Mouse (Mus musculus) embryonic facial prominence, embryonic 12.5 days (tissue): ENCODE results near the gene Ptgr1. TPM values are rescaled to one million over a fixed set of nuclear protein-coding genes. Genes with fewer than 3 reads are reported as not detected.
A peak's percentile ranks its signal among the peaks of the same experiment; 100 is the strongest.

Source experiments
- ATAC-seq: fragments of 200-750 bp; cut with Nextera tagmentation; 2 replicates; pipeline ENCODE4 v1.8.0; 2017; ENCODE audit not compliant: insufficient number of reproducible peaks, insufficient read depth, low FRiP score, low TSS enrichment
- H3K27ac ChIP-seq: fragments of 300-500 bp; sonication (generic); 2 replicates; pipeline ENCODE4 v1.5.1; 2016; ENCODE audit warnings: mild to moderate bottlenecking
- H3K27me3 ChIP-seq: fragments of 300-500 bp; sonication (generic); 2 replicates; pipeline ENCODE4 v1.6.1; 2016; ENCODE audit warnings: mild to moderate bottlenecking, moderate library complexity
- H3K36me3 ChIP-seq: fragments of 300-500 bp; sonication (generic); 2 replicates; pipeline ENCODE4 v1.6.1; 2016; ENCODE audit warnings: mild to moderate bottlenecking
- H3K4me1 ChIP-seq: fragments of 300-500 bp; sonication (generic); 2 replicates; pipeline ENCODE4 v1.6.1; 2016
- H3K4me2 ChIP-seq: fragments of 300-500 bp; sonication (generic); replicated peaks from 2 replicates; pipeline ENCODE4 v1.6.1; 2016; ENCODE audit warnings: mild to moderate bottlenecking, moderate library complexity
- H3K4me3 ChIP-seq: fragments of 300-500 bp; sonication (generic); 2 replicates; pipeline ENCODE4 v1.5.1; 2016; ENCODE audit warnings: mild to moderate bottlenecking
- H3K9ac ChIP-seq: fragments of 300-500 bp; sonication (generic); 2 replicates; pipeline ENCODE4 v1.6.1; 2016; ENCODE audit warnings: mild to moderate bottlenecking, moderate library complexity
- H3K9me3 ChIP-seq: fragments of 300-500 bp; sonication (generic); 2 replicates; pipeline ENCODE4 v1.6.1; 2016; ENCODE audit warnings: mild to moderate bottlenecking, moderate library complexity
- WGBS: fragments of 180-500 bp; shearing (Covaris S2); methylation state at CpG from one replicate; pipeline ENCODE4 v1.1.7; 2016; 5-methylcytosine and 5-hydroxymethylcytosine counted together
- polyA plus RNA-seq: library from polyadenylated mRNA; unstranded; fragments of >200 nt; fragmentation: Nextera tagmentation; extraction: Ambion mirVana; gene quantifications from 2 replicates; pipeline ENCODE4 v1.2.1, GENCODE M21; 2016

Gene Ptgr1
- 21.3 and 24.2 TPM in 2 replicates for polyA plus RNA-seq

- H3K4me1 ChIP-seq = no peaks in the 10 kb centered on the region; the same call in 1 of the 2 replicates
- peak within 1 kb of the TSS; percentile 60 for H3K4me3 ChIP-seq
- WGBS = under 1% methylated on average over 28 of the region's 28 CpGs
Measured at GRCm38 (mm10) chr4:58986540-58987190, at the start of gene Ptgr1. Gene Ptgr1 (minus strand): TSS chr4:58987119.

GRCm38 (mm10) chr4:59035786-59036350 is 48.9 kb upstream of the Ptgr1 start:
- no peak for ATAC-seq
- H3K36me3 ChIP-seq = peaks cover 16% of the 10 kb centered on the region; the same call in 1 of the 2 replicates
- WGBS = 57% methylated on average over 18 of the region's 18 CpGs
- 0 out of 2 replicates have a peak, but pooled peaks cover 6% of the 10 kb centered on the region for H3K4me1 ChIP-seq
- peak overlapping the region; percentile 59 for H3K4me2 ChIP-seq
- H3K27me3 ChIP-seq = no peaks in the 10 kb centered on the region
- H3K4me3 ChIP-seq = peak overlapping the region; percentile 83
- peak overlapping the region; percentile 81 for H3K9ac ChIP-seq
- H3K9me3 ChIP-seq = no peaks in the 10 kb centered on the region
- H3K27ac ChIP-seq = peak overlapping the region; percentile 84; the same call in 1 of the 2 replicates

More at GRCm38 (mm10) chr4:58986540-58987190, at the start of gene Ptgr1:
- Histone ChIP-seq H3K27me3 (no peaks in the 10 kb centered on the region), H3K36me3 (no peaks in the 10 kb centered on the region), H3K9ac (peak within 1 kb of the TSS; percentile 63), H3K4me2 (peak within 1 kb of the TSS; percentile 72), H3K9me3 (no peaks in the 10 kb centered on the region), H3K27ac (peak within 1 kb of the TSS; percentile 50; the same call in 1 of the 2 replicates)
- ATAC-seq = peak; percentile 76

GRCm38 (mm10) chr4:59034918-59035785 is 48.2 kb upstream of the Ptgr1 start, which contains the start of gene Gng10:
Gene Gng10 (plus strand): TSS chr4:59035088.
- Histone ChIP-seq H3K9ac (peak within 1 kb of the TSS; percentile 81), H3K36me3 (peaks cover 10% of the 10 kb centered on the region; the same call in 1 of the 2 replicates), H3K4me2 (peak within 1 kb of the TSS; percentile 59), H3K27ac (peak within 1 kb of the TSS; percentile 84), H3K4me3 (peak within 1 kb of the TSS; percentile 83), H3K9me3 (no peaks in the 10 kb centered on the region), H3K4me1 (0 out of 2 replicates have a peak, but pooled peaks cover 6% of the 10 kb centered on the region), H3K27me3 (no peaks in the 10 kb centered on the region)
- peak; percentile 79 for ATAC-seq
- 9% methylated on average over 76 of the region's 76 CpGs for WGBS

DNA sequence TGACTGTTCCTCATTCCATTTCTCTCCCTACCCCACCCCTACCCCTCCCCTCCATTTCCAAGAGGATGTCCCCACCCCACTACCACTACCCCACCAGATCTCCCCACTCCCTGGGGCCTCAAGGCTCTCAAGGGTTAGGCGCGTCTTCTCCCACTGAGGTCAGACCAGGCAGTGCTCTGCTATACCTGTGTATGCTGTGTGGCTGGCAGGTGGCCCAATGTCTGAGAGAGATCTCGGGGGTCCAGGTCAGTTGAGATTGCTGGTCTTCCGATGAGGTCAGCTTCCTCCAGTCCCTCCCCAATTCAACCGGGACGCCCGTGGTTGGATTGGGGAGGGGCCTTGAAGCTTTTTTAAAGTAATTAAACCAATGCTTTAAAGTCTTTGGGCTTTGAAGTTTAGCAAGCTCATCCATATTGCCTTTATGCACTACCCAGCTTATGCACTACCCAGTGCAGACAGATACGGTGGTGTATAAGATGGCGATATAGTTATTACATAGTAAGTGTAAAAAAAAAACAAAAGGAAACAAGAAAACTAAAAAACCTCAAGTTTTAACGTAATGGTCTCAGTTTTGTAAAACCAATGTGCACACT is 47.5 kb upstream of the Ptgr1 start:
- Histone ChIP-seq H3K27ac (no peak overlapping the region), H3K36me3 (0 out of 2 replicates have a peak, but pooled peaks cover 5% of the 10 kb centered on the region), H3K9me3 (no peaks in the 10 kb centered on the region), H3K9ac (no peak overlapping the region), H3K4me3 (peak overlapping the region; percentile 83), H3K27me3 (no peaks in the 10 kb centered on the region), H3K4me1 (0 out of 2 replicates have a peak, but pooled peaks cover 6% of the 10 kb centered on the region), H3K4me2 (peak overlapping the region; percentile 59)
- WGBS = 76% methylated on average over 10 of the region's 10 CpGs
- ATAC-seq = no peak; the same call in 1 of the 2 replicates

DNA sequence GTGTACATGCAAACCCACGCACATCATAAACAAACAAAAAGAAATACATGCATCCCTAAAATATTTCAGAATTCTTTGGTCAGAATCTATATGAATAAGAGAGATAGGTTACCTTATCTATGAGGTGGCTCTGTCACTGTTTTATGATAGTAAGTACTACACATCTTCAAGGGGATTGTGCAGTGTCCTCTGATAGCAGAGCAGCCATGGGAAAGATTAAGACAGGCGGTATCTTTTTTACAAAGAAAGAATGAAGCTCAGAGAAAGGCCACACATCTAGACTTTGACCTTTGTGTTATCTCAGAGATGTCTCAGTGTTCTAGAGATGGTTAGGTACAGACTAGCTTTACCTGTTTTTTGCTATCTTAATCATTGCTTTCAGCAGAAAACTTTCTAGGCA is 30.0 kb upstream of the Ptgr1 start:
- 93% methylated on average over 2 of the region's 2 CpGs for WGBS
- peaks cover 35% of the 10 kb centered on the region for H3K36me3 ChIP-seq
- no peak overlapping the region for H3K27ac ChIP-seq
- H3K27me3 ChIP-seq = no peaks in the 10 kb centered on the region
- no peak for ATAC-seq
- H3K4me2 ChIP-seq = no peak overlapping the region
- no peaks in the 10 kb centered on the region for H3K4me1 ChIP-seq
- no peak overlapping the region for H3K4me3 ChIP-seq
- H3K9me3 ChIP-seq = no peaks in the 10 kb centered on the region
- H3K9ac ChIP-seq = no peak overlapping the region

GRCm38 (mm10) chr4:59015181-59015580 is 28.3 kb upstream of the Ptgr1 start:
- no peaks in the 10 kb centered on the region for H3K27me3 ChIP-seq
- 86% methylated on average over 3 of the region's 3 CpGs for WGBS
- peaks cover 26% of the 10 kb centered on the region for H3K36me3 ChIP-seq
- H3K9ac ChIP-seq = no peak overlapping the region
- ATAC-seq = no peak
- H3K9me3 ChIP-seq = no peaks in the 10 kb centered on the region
- no peak overlapping the region for H3K4me2 ChIP-seq
- no peak overlapping the region for H3K4me3 ChIP-seq
- no peak overlapping the region for H3K27ac ChIP-seq
- no peaks in the 10 kb centered on the region for H3K4me1 ChIP-seq

DNA sequence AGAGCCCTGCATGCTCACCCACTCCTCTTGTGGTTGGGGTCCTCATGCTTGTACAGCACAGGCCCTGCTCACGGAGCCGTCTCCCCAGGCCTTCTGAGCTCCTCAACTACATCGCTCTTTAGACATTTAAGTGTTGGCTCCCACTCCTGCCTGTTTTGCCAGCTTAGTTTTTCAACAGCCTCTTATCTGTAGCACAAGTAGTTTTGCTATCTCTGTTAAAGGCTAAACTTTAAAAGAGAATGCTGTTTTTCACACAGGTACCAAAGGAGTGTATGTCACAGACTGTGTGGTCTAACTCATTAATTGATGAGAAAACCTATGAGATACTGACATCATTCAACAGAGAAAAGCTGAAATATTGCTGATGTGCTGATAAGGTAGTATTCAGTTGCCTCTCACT is 24.5 kb upstream of the Ptgr1 start:
- H3K27me3 ChIP-seq = no peaks in the 10 kb centered on the region
- H3K4me3 ChIP-seq = no peak overlapping the region
- no peak overlapping the region for H3K4me2 ChIP-seq
- ATAC-seq = no peak
- H3K9ac ChIP-seq = no peak overlapping the region
- 0 out of 2 replicates have a peak, but pooled peaks cover 5% of the 10 kb centered on the region for H3K36me3 ChIP-seq
- WGBS = 72% methylated on average over 3 of the region's 3 CpGs
- H3K9me3 ChIP-seq = no peaks in the 10 kb centered on the region
- H3K27ac ChIP-seq = no peak overlapping the region
- no peaks in the 10 kb centered on the region; the same call in 1 of the 2 replicates for H3K4me1 ChIP-seq

GRCm38 (mm10) chr4:59009696-59010095 is 22.8 kb upstream of the Ptgr1 start:
- WGBS = 74% methylated on average over 4 of the region's 4 CpGs
- Histone ChIP-seq H3K4me2 (no peak overlapping the region), H3K27me3 (no peaks in the 10 kb centered on the region), H3K4me1 (peaks cover 8% of the 10 kb centered on the region), H3K9me3 (no peaks in the 10 kb centered on the region), H3K4me3 (no peak overlapping the region), H3K9ac (no peak overlapping the region), H3K27ac (no peak overlapping the region), H3K36me3 (0 out of 2 replicates have a peak, but pooled peaks cover 5% of the 10 kb centered on the region)
- ATAC-seq = no peak

DNA sequence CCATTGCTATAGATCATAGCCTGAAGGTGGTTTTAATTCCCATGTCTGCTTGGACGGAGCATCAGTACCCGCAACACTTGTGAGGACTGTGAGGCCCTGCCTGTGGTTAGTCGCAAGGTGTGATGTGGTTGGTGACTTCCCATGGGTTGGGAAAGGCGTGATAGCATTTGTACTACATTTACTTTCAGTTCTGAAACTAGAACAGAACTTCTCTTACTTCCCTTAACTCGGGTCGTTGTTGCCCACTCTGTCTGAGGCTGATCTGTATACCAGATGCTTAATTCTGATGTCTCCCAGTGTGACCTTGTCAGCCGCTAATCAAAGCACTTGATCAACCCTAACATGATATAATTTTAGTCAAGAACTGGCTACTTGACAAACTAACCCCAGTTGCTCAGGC is 22.3 kb upstream of the Ptgr1 start:
- no peak overlapping the region for H3K4me3 ChIP-seq
- H3K4me2 ChIP-seq = no peak overlapping the region
- no peaks in the 10 kb centered on the region for H3K27me3 ChIP-seq
- 0 out of 2 replicates have a peak, but pooled peaks cover 4% of the 10 kb centered on the region for H3K36me3 ChIP-seq
- no peaks in the 10 kb centered on the region for H3K9me3 ChIP-seq
- no peak for ATAC-seq
- no peak overlapping the region for H3K9ac ChIP-seq
- WGBS = 86% methylated on average over 7 of the region's 7 CpGs
- H3K27ac ChIP-seq = no peak overlapping the region
- H3K4me1 ChIP-seq = peaks cover 13% of the 10 kb centered on the region

DNA sequence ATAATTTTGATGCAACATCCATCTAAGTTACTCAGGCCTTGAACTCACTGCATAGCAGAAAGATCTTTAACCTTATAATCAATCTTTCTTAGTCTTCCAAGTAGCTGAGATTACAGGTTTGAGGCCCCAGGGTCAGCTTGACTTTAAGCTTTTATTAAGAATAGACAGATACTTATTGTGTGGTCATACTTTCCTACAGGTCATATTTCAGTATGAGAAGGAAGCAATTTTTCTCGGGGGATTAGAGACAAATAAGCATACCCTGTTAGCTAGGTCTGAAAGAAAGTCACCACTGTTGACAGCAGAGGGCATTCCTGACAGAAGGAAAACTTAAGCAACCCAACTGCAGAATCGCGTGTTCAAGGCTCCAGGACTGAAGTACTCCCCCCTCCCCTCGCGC is 21.1 kb upstream of the Ptgr1 start:
- no peak overlapping the region for H3K4me3 ChIP-seq
- no peaks in the 10 kb centered on the region for H3K36me3 ChIP-seq
- H3K27ac ChIP-seq = no peak overlapping the region
- H3K27me3 ChIP-seq = no peaks in the 10 kb centered on the region
- WGBS = 63% methylated on average over 5 of the region's 5 CpGs
- H3K9me3 ChIP-seq = no peaks in the 10 kb centered on the region
- no peak for ATAC-seq
- no peak overlapping the region for H3K4me2 ChIP-seq
- H3K9ac ChIP-seq = no peak overlapping the region
- peaks cover 17% of the 10 kb centered on the region for H3K4me1 ChIP-seq

DNA sequence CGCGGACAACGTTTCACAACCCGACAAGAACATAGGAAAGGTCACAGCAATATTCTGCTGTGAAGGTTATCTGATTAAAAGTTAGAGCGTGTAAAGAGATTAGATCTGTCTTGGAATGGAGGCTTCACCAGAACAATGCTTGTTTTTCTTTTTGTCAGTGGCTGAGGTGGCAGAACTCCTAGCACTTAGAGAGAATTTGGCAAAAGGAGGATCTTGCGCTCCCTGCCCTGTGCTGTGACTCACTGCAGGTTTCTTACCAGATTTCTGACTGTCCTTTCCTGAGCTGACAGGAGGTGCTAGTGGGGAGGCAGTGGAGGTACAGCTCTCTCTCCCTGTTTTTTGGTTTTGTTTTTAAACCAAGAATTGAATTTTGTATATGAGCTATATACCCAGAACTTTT is 20.1 kb upstream of the Ptgr1 start:
- H3K27ac ChIP-seq = no peak overlapping the region
- no peak for ATAC-seq
- 69% methylated on average over 6 of the region's 6 CpGs for WGBS
- no peaks in the 10 kb centered on the region for H3K9me3 ChIP-seq
- no peak overlapping the region for H3K4me3 ChIP-seq
- H3K4me2 ChIP-seq = no peak overlapping the region
- H3K36me3 ChIP-seq = no peaks in the 10 kb centered on the region
- H3K4me1 ChIP-seq = peaks cover 20% of the 10 kb centered on the region
- H3K27me3 ChIP-seq = no peaks in the 10 kb centered on the region
- no peak overlapping the region for H3K9ac ChIP-seq
